Mouse (Mus musculus) olfactory bulb, adult 2 months (tissue): ENCODE data around the gene Krtap4-1.

Source experiments
- CTCF ChIP-seq: fragments of 200-500 bp; IDR thresholded peaks from 2 replicates; pipeline ENCODE4 v1.5.1; 2012; ENCODE audit warnings: low read depth, mild to moderate bottlenecking, low read length, moderate library complexity; ENCODE audit not compliant: insufficient read depth
- POLR2A ChIP-seq: fragments of 200-500 bp; IDR thresholded peaks from 2 replicates; pipeline ENCODE4 v1.6.1; 2012; ENCODE audit warnings: mild to moderate bottlenecking, low read depth, low read length, moderate library complexity; ENCODE audit not compliant: insufficient read depth

- TF ChIP-seq CTCF, result no peak
- no peak for TF ChIP-seq POLR2A
Measured at GRCm38 (mm10) chr11:99662802-99663201, 34.8 kb upstream of the Krtap4-1 start.
